Comparison of ENCODE assay signal across 22 mouse cellular contexts in genomic region chr16:37956751-37957150, GRCm38 (mm10). TPM values are rescaled to one million over a fixed set of nuclear protein-coding genes. Genes with fewer than 3 reads are reported as not detected.
A peak's percentile ranks its signal among the peaks of the same experiment; 100 is the strongest.
DNase-seq lines count a peak whose midpoint lies in the region; ATAC-seq and TF ChIP-seq lines count a peak whose summit lies in the region.
"Had no signal": no experiment of that assay in that cellular context is flagged by ENCODE, and none has a peak within 500 bp of the region (broad histone marks: within the 10 kb centered on the region; RNA-seq: fewer than 3 reads in every experiment).

No protein-coding gene starts in this region.

- no peak overlapping the region for H3K4me2 ChIP-seq in embryonic facial prominence, embryonic 11.5 days (ENCODE audit: low read depth, low read length)
- H3K4me2 ChIP-seq in kidney, embryonic 16.5 days (replicated peaks; ENCODE audit: low read depth, low read length) = no peak overlapping the region
- H3K4me2 ChIP-seq in neural tube, embryonic 15.5 days = no peak overlapping the region
- no peak overlapping the region for H3K4me2 ChIP-seq in stomach, postnatal 0 days (replicated peaks; ENCODE audit: low read depth)
- H3K4me2 ChIP-seq: hindbrain, embryonic 12.5 days; midbrain, embryonic 12.5 days; neural tube, embryonic 12.5 days had no signal

- no peaks in the 10 kb centered on the region for H3K27me3 ChIP-seq in embryonic facial prominence, embryonic 11.5 days (ENCODE audit: control insufficient read depth, insufficient read depth, low read length)
- no peaks in the 10 kb centered on the region for H3K27me3 ChIP-seq in embryonic facial prominence, embryonic 10.5 days (replicated peaks; ENCODE audit: low read depth, poor library complexity, severe bottlenecking)
- no peaks in the 10 kb centered on the region for H3K27me3 ChIP-seq in kidney, embryonic 16.5 days (ENCODE audit: insufficient read depth, low read length)
- no peaks in the 10 kb centered on the region for H3K27me3 ChIP-seq in neural tube, embryonic 15.5 days (replicated peaks)
- H3K27me3 ChIP-seq in stomach, postnatal 0 days (ENCODE audit: control insufficient read depth, insufficient read depth, low read length) = no peaks in the 10 kb centered on the region
- H3K27me3 ChIP-seq: hindbrain, embryonic 12.5 days; neural tube, embryonic 12.5 days had no signal

- no peak for TF ChIP-seq EP300 in stomach, postnatal 0 days (optimal IDR thresholded peaks at IDR 0.05)

- no peak overlapping the region for H3K9ac ChIP-seq in embryonic facial prominence, embryonic 11.5 days (replicated peaks; ENCODE audit: low read length)
- no peak overlapping the region for H3K9ac ChIP-seq in kidney, embryonic 16.5 days (replicated peaks; ENCODE audit: low read length)
- H3K9ac ChIP-seq in neural tube, embryonic 15.5 days (replicated peaks) = no peak overlapping the region
- no peak overlapping the region for H3K9ac ChIP-seq in stomach, postnatal 0 days (ENCODE audit: low read length)
- H3K9ac ChIP-seq: hindbrain, embryonic 12.5 days; midbrain, embryonic 12.5 days; neural tube, embryonic 12.5 days had no signal

- 56% methylated on average over 4 of the region's 4 CpGs for WGBS in embryonic facial prominence, embryonic 11.5 days
- 57% methylated on average over 4 of the region's 4 CpGs for WGBS in embryonic facial prominence, embryonic 10.5 days
- 36% methylated on average over 4 of the region's 4 CpGs for WGBS in kidney, embryonic 16.5 days
- 71% methylated on average over 4 of the region's 4 CpGs for WGBS in neural tube, embryonic 15.5 days
- 54% methylated on average over 4 of the region's 4 CpGs for WGBS in stomach, postnatal 0 days

- no peaks in the 10 kb centered on the region for H3K9me3 ChIP-seq in embryonic facial prominence, embryonic 11.5 days (replicated peaks; ENCODE audit: control insufficient read depth, low read length)
- H3K9me3 ChIP-seq in embryonic facial prominence, embryonic 10.5 days = no peaks in the 10 kb centered on the region
- no peaks in the 10 kb centered on the region for H3K9me3 ChIP-seq in kidney, embryonic 16.5 days (ENCODE audit: low read length)
- no peaks in the 10 kb centered on the region for H3K9me3 ChIP-seq in neural tube, embryonic 15.5 days (replicated peaks)
- no peaks in the 10 kb centered on the region for H3K9me3 ChIP-seq in stomach, postnatal 0 days (ENCODE audit: control insufficient read depth, low read length)
- H3K9me3 ChIP-seq: forebrain, embryonic 10.5 days; hindbrain, embryonic 12.5 days; midbrain, embryonic 12.5 days; neural tube, embryonic 12.5 days had no signal

- no peak overlapping the region for H3K27ac ChIP-seq in embryonic facial prominence, embryonic 11.5 days (replicated peaks; ENCODE audit: low read depth, low read length)
- H3K27ac ChIP-seq in embryonic facial prominence, embryonic 10.5 days (replicated peaks) = no peak overlapping the region
- no peak overlapping the region for H3K27ac ChIP-seq in kidney, embryonic 16.5 days (ENCODE audit: low read length)
- H3K27ac ChIP-seq in neural tube, embryonic 15.5 days (replicated peaks) = no peak overlapping the region
- no peak overlapping the region for H3K27ac ChIP-seq in stomach, postnatal 0 days (replicated peaks)
- H3K27ac ChIP-seq: neural tube, embryonic 12.5 days had no signal

- DNase-seq in embryonic facial prominence, embryonic 11.5 days (ENCODE audit: low spot score) = no peak
- DNase-seq in embryonic facial prominence, embryonic 10.5 days (ENCODE audit: low spot score) = no peak
- DNase-seq in kidney, adult 18-20 months = no peak
- DNase-seq in neural tube, embryonic 10.5 days (ENCODE audit: extremely low spot score, low spot score) = no peak
- DNase-seq in stomach, postnatal 0 days (ENCODE audit: low spot score) = no peak
- no peak for DNase-seq in right cerebral cortex, postnatal 14 days
- DNase-seq: adrenal gland, postnatal 25 days; cerebellum, adult 9-10 months; gastrocnemius, postnatal 25 days; layer of hippocampus, adult 9-11 months; left cerebral cortex, postnatal 4 days; right cerebral cortex, postnatal 4 days had no signal

- H3K4me1 ChIP-seq in embryonic facial prominence, embryonic 11.5 days (ENCODE audit: control insufficient read depth, insufficient read depth, low read length) = no peaks in the 10 kb centered on the region
- H3K4me1 ChIP-seq in embryonic facial prominence, embryonic 10.5 days = peaks cover 21% of the 10 kb centered on the region
- H3K4me1 ChIP-seq in kidney, embryonic 16.5 days (ENCODE audit: insufficient read depth, low read length) = peaks cover 7% of the 10 kb centered on the region
- H3K4me1 ChIP-seq in neural tube, embryonic 15.5 days = peaks cover 9% of the 10 kb centered on the region; the same call in 1 of the 2 replicates
- H3K4me1 ChIP-seq in stomach, postnatal 0 days (replicated peaks; ENCODE audit: control insufficient read depth, insufficient read depth) = 0 out of 2 replicates have a peak, but pooled peaks cover 2% of the 10 kb centered on the region

- no peak overlapping the region for H3K4me3 ChIP-seq in embryonic facial prominence, embryonic 11.5 days (ENCODE audit: low read depth, low read length)
- no peak overlapping the region for H3K4me3 ChIP-seq in embryonic facial prominence, embryonic 10.5 days
- no peak overlapping the region for H3K4me3 ChIP-seq in kidney, embryonic 16.5 days (ENCODE audit: low read length)
- no peak overlapping the region for H3K4me3 ChIP-seq in neural tube, embryonic 15.5 days (replicated peaks)
- no peak overlapping the region for H3K4me3 ChIP-seq in stomach, postnatal 0 days (ENCODE audit: low read depth, low read length)
- H3K4me3 ChIP-seq: forebrain, embryonic 10.5 days; hindbrain, embryonic 12.5 days; midbrain, embryonic 12.5 days; neural tube, embryonic 12.5 days had no signal

- TF ChIP-seq CTCF in stomach, postnatal 0 days (IDR thresholded peaks at IDR 0.05; ENCODE audit: low read depth) = no peak

- H3K36me3 ChIP-seq in embryonic facial prominence, embryonic 11.5 days (replicated peaks; ENCODE audit: control insufficient read depth, insufficient read depth, low read depth, low read length) = no peaks in the 10 kb centered on the region
- H3K36me3 ChIP-seq in embryonic facial prominence, embryonic 10.5 days (replicated peaks) = no peaks in the 10 kb centered on the region
- no peaks in the 10 kb centered on the region for H3K36me3 ChIP-seq in kidney, embryonic 16.5 days (ENCODE audit: insufficient read depth, low read length)
- no peaks in the 10 kb centered on the region for H3K36me3 ChIP-seq in neural tube, embryonic 15.5 days
- no peaks in the 10 kb centered on the region for H3K36me3 ChIP-seq in stomach, postnatal 0 days (ENCODE audit: control insufficient read depth, insufficient read depth, low read length)
- H3K36me3 ChIP-seq: forebrain, embryonic 10.5 days; hindbrain, embryonic 12.5 days; midbrain, embryonic 12.5 days; neural tube, embryonic 12.5 days had no signal

- ATAC-seq in embryonic facial prominence, embryonic 11.5 days (replicated peaks; ENCODE audit: insufficient number of reproducible peaks, low FRiP score, low TSS enrichment, low read depth) = 0 out of 2 replicates have a peak, but pooled peaks have one; percentile 46
- ATAC-seq in kidney, embryonic 16.5 days (ENCODE audit: low FRiP score, low TSS enrichment) = peak; percentile 80; the same call in 1 of the 2 replicates
- peak; percentile 11; the same call in 1 of the 2 replicates for ATAC-seq in neural tube, embryonic 15.5 days (ENCODE audit: low FRiP score)
- peak; percentile 13; the same call in 1 of the 2 replicates for ATAC-seq in stomach, postnatal 0 days (ENCODE audit: low FRiP score, low TSS enrichment)
- ATAC-seq: inflammation-experienced regulatory T-cells, adult 6 months; lung, postnatal 0 days had no signal

RNA-seq across cellular contexts. Expression of gene Gpr156, which starts 40.5 kb away (rescaled TPM):
- 1.5 and 1.7 TPM in 2 replicates for polyA plus RNA-seq in embryonic facial prominence, embryonic 11.5 days (2014; fragmentation: Nextera tagmentation; extraction: Ambion mirVana)
- 0.99 and 1.2 TPM in 2 replicates for polyA plus RNA-seq in embryonic facial prominence, embryonic 10.5 days (2016; fragmentation: Nextera tagmentation; extraction: Ambion mirVana)
- polyA plus RNA-seq in kidney, embryonic 16.5 days (2015; fragmentation: Nextera tagmentation; extraction: Ambion mirVana) = 0.85 and 1.3 TPM in 2 replicates
- 3.3 and 4.0 TPM in 2 replicates for polyA plus RNA-seq in neural tube, embryonic 15.5 days (2015; fragmentation: Nextera tagmentation; extraction: Ambion mirVana)
- polyA plus RNA-seq in stomach, postnatal 0 days (2015; fragmentation: Nextera tagmentation; extraction: Ambion mirVana) = 0.07 TPM in 2 replicates
- polyA plus RNA-seq: inflammation-experienced regulatory T-cells, adult 6 months; liver, adult 2 months; liver, embryonic 16.5 days had no signal

Comparison
In these comparisons a context has a peak if more than half of its experiments do, and no peak if none do; other contexts are left out.
1. ATAC-seq: peak in every context shown above with its lines; median percentile 80 in kidney, embryonic 16.5 days; 46 in embryonic facial prominence, embryonic 11.5 days; 13 in stomach, postnatal 0 days; 11 in neural tube, embryonic 15.5 days.